Mouse (Mus musculus) heart, embryonic 14.5 days (tissue): ENCODE measurements around the gene Dpy19l3. TPM values are rescaled to one million over a fixed set of nuclear protein-coding genes. Genes with fewer than 3 reads are reported as not detected.

Experiments used
- ATAC-seq: fragments of 200-750 bp; cut with Nextera tagmentation; 2 replicates; pipeline ENCODE4 v1.8.0; 2017; ENCODE audit warnings: low read depth, moderate TSS enrichment; ENCODE audit not compliant: insufficient number of reproducible peaks, insufficient read depth, low FRiP score
- H3K27ac ChIP-seq, 2 experiments: fragments of 200-500 bp in 1 of 2; fragments of 300-500 bp in 1 of 2; sonication (generic) in 1 of 2; replicated peaks in 1 of 2; 2 replicates each; pipeline ENCODE4 v1.5.1; 2012 to 2014; ENCODE audit warnings: low read depth in 2 of 2, low read length in 2 of 2, control low read depth in 1 of 2, mild to moderate bottlenecking in 1 of 2, mixed read lengths in 1 of 2; ENCODE audit not compliant: control insufficient read depth in 1 of 2, insufficient read depth in 1 of 2
- H3K27me3 ChIP-seq: fragments of 300-500 bp; sonication (generic); 2 replicates; pipeline ENCODE4 v1.6.1; 2014; ENCODE audit warnings: mild to moderate bottlenecking, low read length, control low read depth; ENCODE audit not compliant: control insufficient read depth, insufficient read depth
- H3K36me3 ChIP-seq: fragments of 300-500 bp; sonication (generic); 2 replicates; pipeline ENCODE4 v1.6.1; 2014; ENCODE audit warnings: mild to moderate bottlenecking, control low read depth, low read length, mixed read lengths; ENCODE audit not compliant: control insufficient read depth, insufficient read depth
- H3K4me1 ChIP-seq, 2 experiments: fragments of 200-500 bp in 1 of 2; fragments of 300-500 bp in 1 of 2; sonication (generic) in 1 of 2; 2 replicates each; pipeline ENCODE4 v1.6.1; 2012 to 2014; ENCODE audit warnings: low read length in 2 of 2, control low read depth in 1 of 2, mixed read lengths in 1 of 2; ENCODE audit not compliant: control insufficient read depth in 2 of 2, insufficient read depth in 2 of 2
- H3K4me2 ChIP-seq: fragments of 300-500 bp; sonication (generic); 2 replicates; pipeline ENCODE4 v1.6.1; 2014; ENCODE audit warnings: mild to moderate bottlenecking, low read length
- H3K4me3 ChIP-seq, 2 experiments: fragments of 200-500 bp in 1 of 2; fragments of 300-500 bp in 1 of 2; sonication (generic) in 1 of 2; 2 replicates each; pipeline ENCODE4 v1.5.1; 2012 to 2014; ENCODE audit warnings: low read length in 2 of 2, mild to moderate bottlenecking in 2 of 2, control low read depth in 1 of 2, low read depth in 1 of 2, moderate library complexity in 1 of 2; ENCODE audit not compliant: control insufficient read depth in 1 of 2, insufficient read depth in 1 of 2
- H3K9ac ChIP-seq: fragments of 300-500 bp; sonication (generic); 2 replicates; pipeline ENCODE4 v1.6.1; 2014; ENCODE audit warnings: mild to moderate bottlenecking, low read length
- H3K9me3 ChIP-seq: fragments of 300-500 bp; sonication (generic); 2 replicates; pipeline ENCODE4 v1.6.1; 2016; ENCODE audit warnings: low read length, control low read depth; ENCODE audit not compliant: control insufficient read depth
- WGBS: fragments of 180-500 bp; shearing (Covaris S2); extraction: QIAGEN DNeasy Blood & Tissue Kit; methylation state at CpG from one replicate; pipeline ENCODE4 v1.1.7; 2014; 5-methylcytosine and 5-hydroxymethylcytosine counted together
- polyA plus RNA-seq: library from polyadenylated mRNA; unstranded; fragments of >200 nt; fragmentation: Nextera tagmentation; extraction: Ambion mirVana; gene quantifications from 2 replicates; pipeline ENCODE4 v1.2.1, GENCODE M21; 2014

The Dpy19l3 gene
- polyA plus RNA-seq, 1 experiment from 2014 or later: 15.6 TPM

DNA sequence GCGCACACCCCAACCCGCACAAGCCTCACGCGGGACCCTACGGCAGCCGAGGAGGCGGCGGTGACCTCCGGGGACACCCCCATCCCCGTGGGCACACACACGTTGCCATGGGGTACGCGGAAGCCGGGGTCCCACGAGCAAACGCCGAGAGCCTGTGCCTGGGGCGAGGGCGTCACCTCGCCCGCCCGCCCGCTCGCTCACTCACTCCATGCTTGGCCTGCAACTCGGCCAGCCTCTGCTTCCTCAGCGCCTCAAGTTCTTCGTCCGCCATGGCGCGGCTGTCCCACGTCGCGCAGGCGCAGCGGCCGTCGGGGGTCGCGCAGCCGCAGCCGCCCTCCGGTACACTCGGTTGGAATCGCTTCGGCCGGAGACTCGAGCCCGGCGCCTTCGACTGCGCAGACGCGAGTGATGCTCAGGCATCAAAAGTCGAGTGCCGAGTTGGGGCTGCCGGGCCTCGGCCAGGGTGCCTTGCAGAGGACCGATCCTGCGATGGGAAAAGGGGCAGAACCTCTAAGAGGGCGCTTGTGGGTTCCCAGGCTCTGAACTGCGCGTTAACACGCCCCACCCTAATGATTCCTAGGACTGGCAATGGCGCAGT, 107.1 kb downstream of the Dpy19l3 start, which contains the start of gene Pdcd5:
Pdcd5 (minus strand) TSS at position 421 of the 598 bp plus-strand sequence.
- peak; percentile 82 for ATAC-seq
- under 1% methylated on average over 63 of the region's 64 CpGs for WGBS

DNA sequence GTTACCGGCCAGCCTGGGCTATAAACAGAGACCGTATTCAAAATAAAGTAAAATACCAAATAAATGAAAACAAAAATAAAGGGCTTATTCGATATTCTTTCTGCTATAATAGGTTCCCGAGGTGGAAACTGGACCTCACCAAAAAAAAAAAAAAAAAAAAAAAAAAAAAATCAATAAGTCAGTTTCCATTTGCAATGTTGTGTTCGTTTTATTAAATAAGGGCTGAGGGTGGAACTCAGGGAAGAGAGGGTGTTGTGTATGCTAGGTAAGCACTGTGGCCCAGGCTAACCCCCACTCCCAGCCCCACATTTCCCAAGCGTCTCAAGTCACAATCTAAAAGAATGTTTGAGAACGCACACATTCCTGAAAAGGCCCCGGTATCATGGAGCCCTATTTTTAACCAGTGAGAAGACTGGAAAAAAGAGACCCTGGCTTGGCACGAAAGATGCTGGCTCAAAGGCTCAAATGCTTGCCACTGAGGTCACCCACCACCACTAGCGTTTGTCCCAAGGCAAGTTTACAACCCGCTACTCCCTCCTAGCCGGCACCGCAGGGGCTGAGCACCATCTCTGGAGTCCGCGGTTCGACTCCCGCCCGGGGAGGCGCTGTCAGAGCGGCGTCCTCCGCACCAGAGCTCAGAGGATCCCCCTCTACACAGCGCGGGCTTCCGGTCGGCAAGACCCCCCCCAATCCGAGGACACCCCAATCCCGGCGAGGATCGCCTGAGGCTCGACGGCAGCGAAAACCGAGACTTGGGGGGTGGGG, 107.8 kb downstream of the Dpy19l3 start:
- no peak; the same call in 1 of the 2 replicates for ATAC-seq
- peak overlapping the region; percentile 78 for H3K4me2 ChIP-seq
- 10% methylated on average over 34 of the region's 34 CpGs for WGBS

More for the DNA sequence above, 107.1 kb downstream of the Dpy19l3 start, which contains the start of gene Pdcd5:
- Histone ChIP-seq H3K9ac (peak within 1 kb of the TSS; percentile 99), H3K27me3 (no peaks in the 10 kb centered on the region), H3K4me1 (peaks cover 0 to 7% of the 10 kb centered on the region in 2 experiments; a peak in 2 of 4 replicates), H3K36me3 (peaks cover 38% of the 10 kb centered on the region), H3K4me3 (peak within 1 kb of the TSS; percentile 65 to 95), H3K9me3 (no peaks in the 10 kb centered on the region), H3K27ac (peak within 1 kb of the TSS; percentile 25 to 84), H3K4me2 (peak within 1 kb of the TSS; percentile 78)

DNA sequence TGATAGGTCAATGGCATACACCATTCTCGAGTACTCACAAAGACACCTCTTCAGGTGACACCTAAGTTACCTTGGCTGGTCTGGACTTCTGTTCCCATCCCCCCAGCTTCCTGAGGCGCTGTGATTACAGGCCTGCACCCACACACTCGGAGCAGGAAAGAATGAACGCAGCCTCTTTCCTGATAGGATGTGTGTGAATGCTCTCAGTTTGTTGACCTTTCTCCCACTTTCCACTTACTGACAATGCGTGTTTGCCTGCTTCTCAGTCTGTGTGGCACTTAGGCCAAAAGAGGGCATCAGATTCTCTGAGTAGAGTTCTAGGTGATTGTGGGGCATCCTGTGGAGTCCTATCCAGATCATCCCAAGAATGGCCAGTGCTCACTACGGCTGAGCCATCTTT, 114.2 kb downstream of the Dpy19l3 start:
- Histone ChIP-seq H3K4me3 (no peak overlapping the region), H3K9me3 (no peaks in the 10 kb centered on the region), H3K27ac (no peak overlapping the region), H3K9ac (no peak overlapping the region), H3K4me2 (no peak overlapping the region), H3K36me3 (peaks cover 85% of the 10 kb centered on the region), H3K4me1 (peaks cover 0 to 2% of the 10 kb centered on the region in 2 experiments; a peak in 1 of 4 replicates), H3K27me3 (no peaks in the 10 kb centered on the region)
- no peak for ATAC-seq
- 58% methylated on average over 6 of the region's 6 CpGs for WGBS

More for the DNA sequence above, 107.8 kb downstream of the Dpy19l3 start:
- Histone ChIP-seq H3K36me3 (peaks cover 45% of the 10 kb centered on the region), H3K4me1 (peaks cover 0 to 7% of the 10 kb centered on the region in 2 experiments; a peak in 2 of 4 replicates), H3K9ac (peak overlapping the region; percentile 99), H3K27ac (peak overlapping the region; percentile 25 to 84), H3K9me3 (no peaks in the 10 kb centered on the region), H3K27me3 (no peaks in the 10 kb centered on the region), H3K4me3 (peak overlapping the region; percentile 65 to 95)

DNA sequence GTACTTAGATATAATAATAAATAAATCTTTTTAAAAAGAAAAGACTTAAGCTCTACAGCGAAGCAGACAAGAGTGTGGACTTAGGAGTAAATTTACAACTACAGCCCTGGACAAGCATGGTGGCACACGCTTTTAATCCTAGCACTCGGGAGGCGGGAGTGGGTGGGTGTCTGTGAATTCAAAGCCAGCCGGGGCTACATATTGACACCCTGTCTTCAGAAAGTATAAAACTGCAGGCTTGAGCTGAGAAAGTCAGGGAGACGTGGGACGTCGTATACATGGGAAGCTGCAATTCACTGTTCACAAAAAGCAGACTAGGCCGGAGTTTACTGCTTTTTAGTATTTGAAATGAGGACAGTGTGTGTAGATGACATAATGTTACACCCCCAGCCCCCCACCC, 117.4 kb downstream of the Dpy19l3 start:
- ATAC-seq: no peak
- H3K36me3 ChIP-seq: peaks cover 73% of the 10 kb centered on the region
- H3K27ac ChIP-seq: no peak overlapping the region
- H3K4me1 ChIP-seq: peaks cover 0 to 2% of the 10 kb centered on the region in 2 experiments; a peak in 1 of 4 replicates
- no peak overlapping the region for H3K9ac ChIP-seq
- no peaks in the 10 kb centered on the region for H3K9me3 ChIP-seq
- WGBS: 89% methylated on average over 9 of the region's 9 CpGs
- no peak overlapping the region for H3K4me3 ChIP-seq
- H3K27me3 ChIP-seq: no peaks in the 10 kb centered on the region
- H3K4me2 ChIP-seq: no peak overlapping the region

DNA sequence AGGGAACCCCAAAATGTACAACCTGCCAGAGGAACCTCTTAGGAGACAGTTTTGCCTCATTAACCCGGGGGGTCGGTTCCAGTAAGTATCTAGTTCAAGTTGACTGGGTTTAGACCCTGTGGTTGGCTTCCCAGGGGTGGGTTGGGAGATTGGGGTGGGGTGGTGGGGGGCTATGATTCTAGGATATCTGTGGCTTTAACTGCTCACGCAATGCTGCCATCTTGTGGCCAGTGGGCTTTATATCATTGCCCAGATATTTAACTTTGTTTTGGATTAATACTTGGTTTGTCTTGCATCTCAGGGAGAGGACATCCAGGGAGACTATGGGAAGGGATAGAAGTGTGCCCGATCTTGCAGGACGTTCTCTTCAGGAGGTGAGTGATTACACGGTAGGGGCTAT, 118.0 kb downstream of the Dpy19l3 start:
- Histone ChIP-seq H3K9me3 (no peaks in the 10 kb centered on the region), H3K9ac (no peak overlapping the region), H3K4me3 (no peak overlapping the region), H3K27me3 (no peaks in the 10 kb centered on the region), H3K4me1 (peaks cover 0 to 2% of the 10 kb centered on the region in 2 experiments; a peak in 1 of 4 replicates), H3K4me2 (no peak overlapping the region), H3K36me3 (peaks cover 73% of the 10 kb centered on the region), H3K27ac (no peak overlapping the region)
- WGBS: 62% methylated on average over 6 of the region's 6 CpGs
- ATAC-seq: no peak

Other genes with a start within 250 kb of the Dpy19l3 start
- gene Tdrd12, start 216.7 kb downstream of the Dpy19l3 start, polyA plus RNA-seq: 1.1 and 1.5 TPM in 2 replicates
- 117 and 130 TPM in 2 replicates for gene Nudt19, start 198.2 kb downstream of the Dpy19l3 start, polyA plus RNA-seq
- 0.40 and 0.43 TPM in 2 replicates for gene Rgs9bp, start 168.9 kb downstream of the Dpy19l3 start, polyA plus RNA-seq
- gene Ankrd27, start 168.2 kb downstream of the Dpy19l3 start, polyA plus RNA-seq: 18.1 and 19.5 TPM in 2 replicates
- 295 and 316 TPM in 2 replicates for gene Pdcd5, start 106.9 kb downstream of the Dpy19l3 start, polyA plus RNA-seq
- gene Zfp507, start 48.5 kb upstream of the Dpy19l3 start, polyA plus RNA-seq: 9.7 and 14.4 TPM in 2 replicates